Mouse (Mus musculus): ENCODE measurements around the gene 1700092M07Rik. TPM values are rescaled to one million over a fixed set of nuclear protein-coding genes. Genes with fewer than 3 reads are reported as not detected.
A peak's percentile ranks its signal among the peaks of the same experiment; 100 is the strongest.
"Not testable (repeated sequence)": the region's sequence is repeated elsewhere in the genome, so short reads cannot be mapped to it uniquely, and the experiment has no call there.

1700092M07Rik gene
- total RNA-seq, 2 experiments from 2014 or later = 0.94 to 1.5 TPM

DNA sequence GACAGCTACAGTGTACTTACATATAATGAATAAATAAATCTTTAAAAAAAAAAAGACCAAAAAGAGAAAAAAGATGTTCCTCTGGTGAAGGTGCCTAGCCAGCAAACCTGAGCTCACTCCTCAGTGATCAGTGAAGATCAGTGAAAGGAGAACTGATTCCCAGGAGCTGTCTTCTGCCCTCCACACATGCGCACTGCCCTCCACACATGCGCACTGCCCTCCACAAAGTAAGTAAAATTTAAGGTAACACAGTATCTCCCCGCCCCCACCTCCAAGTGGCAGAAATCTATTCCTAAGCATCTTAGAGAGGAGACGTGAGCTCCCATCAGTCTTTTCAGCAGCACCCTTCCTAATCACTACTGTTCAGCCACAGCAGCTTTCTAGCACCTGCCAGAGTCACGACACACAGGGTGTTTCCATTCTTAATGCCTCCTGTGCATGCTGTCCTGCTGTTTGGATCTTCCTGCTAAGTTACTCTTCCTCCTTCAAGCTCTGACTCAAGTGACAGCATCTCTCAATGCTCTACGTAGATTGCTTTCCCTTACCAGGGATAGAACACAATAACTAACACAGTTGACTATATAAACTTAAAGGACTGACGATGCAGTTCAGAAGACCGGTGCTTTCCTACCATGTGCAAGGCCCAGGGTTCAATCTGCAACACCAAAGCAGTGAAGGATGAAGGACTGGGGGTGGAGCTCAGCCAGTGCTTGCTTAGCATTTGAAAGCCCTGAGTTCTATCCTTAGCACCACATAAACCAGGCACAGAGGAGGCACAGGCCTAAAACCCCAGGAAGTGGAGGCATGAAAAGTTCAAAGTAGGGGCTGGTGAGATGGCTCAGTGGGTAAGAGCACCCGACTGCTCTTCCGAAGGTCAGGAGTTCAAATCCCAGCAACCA lies 24.4 kb upstream of the 1700092M07Rik start:
- DNase-seq (ENCODE audit: low spot score in 2 of 2) = no peak

DNA sequence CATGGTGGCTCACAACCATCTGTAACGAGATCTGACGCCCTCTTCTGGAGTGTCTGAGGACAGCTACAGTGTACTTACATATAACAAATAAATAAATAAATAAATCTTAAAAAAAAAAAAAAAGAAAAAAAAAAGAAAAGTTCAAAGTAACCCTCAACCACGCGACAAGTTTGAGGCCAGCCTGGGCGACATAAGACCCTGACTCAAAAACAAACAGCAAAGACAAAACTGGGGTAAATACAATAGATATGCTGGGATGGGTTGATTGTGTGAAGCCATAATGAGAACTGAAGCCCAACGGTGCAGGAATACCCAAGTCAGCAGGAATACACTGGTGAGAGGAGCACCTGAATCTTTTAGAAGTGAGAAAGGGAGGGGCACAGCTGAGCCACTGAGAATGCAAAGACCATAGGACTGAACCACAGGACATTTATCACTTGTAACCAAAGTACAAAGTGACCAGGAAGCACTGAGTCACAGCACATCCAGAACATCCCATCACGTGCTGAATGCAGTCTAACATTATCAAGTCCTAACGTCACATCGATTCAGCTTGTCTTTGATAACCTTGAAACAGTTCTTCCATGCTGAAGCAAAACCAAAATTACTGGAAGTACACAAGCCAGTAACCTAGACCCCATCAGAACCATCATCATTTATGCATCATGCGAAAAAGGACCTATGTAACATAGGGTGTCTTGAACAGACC lies 23.6 kb upstream of the 1700092M07Rik start:
- DNase-seq (ENCODE audit: low spot score in 2 of 2) = no peak

DNA sequence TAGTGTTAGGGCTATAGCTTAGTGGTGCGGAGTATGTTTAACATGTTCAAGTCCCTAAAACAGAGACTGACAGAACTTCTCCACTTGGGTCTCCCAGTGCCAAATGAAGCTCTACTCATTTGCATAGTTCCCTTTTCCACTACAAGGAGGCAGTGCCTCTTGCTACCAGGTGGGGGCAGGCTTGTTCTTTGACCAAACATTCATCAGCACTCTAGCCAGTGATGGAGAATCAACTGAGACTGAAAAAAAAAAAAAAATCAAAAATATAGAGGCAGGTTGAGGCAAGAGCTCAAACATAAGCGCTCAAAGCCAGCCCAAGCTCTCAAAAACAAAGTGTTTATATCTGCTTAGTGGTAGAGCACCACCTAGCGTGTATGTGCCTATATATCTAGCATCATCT lies 22.2 kb upstream of the 1700092M07Rik start:
- DNase-seq (ENCODE audit: low spot score in 2 of 2) = no peak

DNA sequence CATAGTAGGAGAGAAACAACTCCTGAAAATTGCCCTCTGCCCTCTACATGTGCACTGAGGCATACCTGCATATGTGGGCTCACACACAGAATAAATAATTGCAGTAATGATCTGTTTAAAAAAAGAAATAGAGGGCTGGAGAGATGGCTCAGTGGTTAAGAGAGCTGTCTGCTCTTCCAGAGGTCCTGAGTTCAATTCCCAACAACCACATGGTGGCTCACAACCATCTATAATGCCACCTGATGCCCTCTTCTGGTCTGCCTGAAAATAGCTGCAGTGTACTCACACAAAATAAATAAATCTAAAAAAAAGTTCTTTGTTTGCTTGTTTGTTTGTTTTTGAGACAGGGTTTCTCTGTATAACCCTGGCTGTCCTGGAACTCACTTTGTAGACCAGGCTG lies 21.5 kb upstream of the 1700092M07Rik start:
- DNase-seq (ENCODE audit: low spot score in 2 of 2) = not testable (repeated sequence)

DNA sequence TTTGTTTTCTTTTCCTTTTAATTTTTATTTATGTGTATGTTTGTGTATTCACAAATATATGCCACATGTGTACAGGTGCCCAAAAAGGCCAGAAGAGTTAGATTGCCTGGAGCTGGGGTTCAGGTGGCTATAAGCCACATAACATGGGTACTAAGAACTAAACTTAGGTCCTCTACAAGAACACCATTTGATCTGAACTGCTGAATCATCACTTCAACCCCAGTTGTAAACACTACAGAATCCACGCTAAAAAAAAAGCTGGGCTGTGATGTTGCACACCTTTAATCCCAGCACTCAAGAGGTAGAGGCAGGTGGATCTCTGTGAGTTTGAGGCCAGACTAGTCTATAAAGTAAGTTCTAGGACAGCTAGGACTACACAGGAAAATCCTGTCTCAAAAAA lies 19.1 kb upstream of the 1700092M07Rik start:
- DNase-seq (ENCODE audit: low spot score in 2 of 2) = no peak

DNA sequence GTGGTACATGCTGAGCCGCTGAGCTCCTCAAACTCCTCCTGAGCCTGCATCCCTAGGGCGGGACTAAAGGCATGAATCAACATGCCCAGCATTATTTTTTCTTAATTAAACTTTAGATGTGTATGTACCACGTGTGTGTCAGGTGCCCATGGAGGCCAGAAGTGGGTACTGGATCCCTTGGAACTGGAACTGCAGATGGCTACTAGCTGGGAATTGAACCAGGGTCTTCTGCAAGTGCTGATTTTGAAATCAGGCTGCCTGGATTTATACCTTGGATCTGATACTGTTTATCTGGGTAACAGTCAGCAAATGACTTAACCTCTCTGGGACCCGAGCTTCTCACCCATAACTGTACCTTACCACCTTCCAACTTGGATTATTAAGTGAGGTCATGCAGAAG lies 18.5 kb upstream of the 1700092M07Rik start:
- DNase-seq (ENCODE audit: low spot score in 2 of 2) = no peak

DNA sequence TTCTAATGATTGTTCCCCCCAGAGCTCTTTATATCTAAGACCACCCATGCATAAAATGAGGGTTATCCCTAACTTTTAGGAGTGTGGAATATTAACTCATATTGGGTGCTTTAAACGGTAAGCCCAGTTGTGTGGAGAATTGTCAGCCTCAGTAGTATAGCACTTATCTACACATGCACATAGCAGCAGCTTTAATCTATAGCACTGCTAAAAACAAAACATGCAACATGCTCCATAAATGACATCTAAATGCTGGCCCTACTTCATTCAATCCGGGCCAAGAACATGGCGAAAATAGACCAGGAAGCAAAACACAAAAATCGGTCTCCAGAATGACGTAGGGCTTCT lies 18.0 kb upstream of the 1700092M07Rik start:
- DNase-seq (ENCODE audit: low spot score in 2 of 2) = no peak

DNA sequence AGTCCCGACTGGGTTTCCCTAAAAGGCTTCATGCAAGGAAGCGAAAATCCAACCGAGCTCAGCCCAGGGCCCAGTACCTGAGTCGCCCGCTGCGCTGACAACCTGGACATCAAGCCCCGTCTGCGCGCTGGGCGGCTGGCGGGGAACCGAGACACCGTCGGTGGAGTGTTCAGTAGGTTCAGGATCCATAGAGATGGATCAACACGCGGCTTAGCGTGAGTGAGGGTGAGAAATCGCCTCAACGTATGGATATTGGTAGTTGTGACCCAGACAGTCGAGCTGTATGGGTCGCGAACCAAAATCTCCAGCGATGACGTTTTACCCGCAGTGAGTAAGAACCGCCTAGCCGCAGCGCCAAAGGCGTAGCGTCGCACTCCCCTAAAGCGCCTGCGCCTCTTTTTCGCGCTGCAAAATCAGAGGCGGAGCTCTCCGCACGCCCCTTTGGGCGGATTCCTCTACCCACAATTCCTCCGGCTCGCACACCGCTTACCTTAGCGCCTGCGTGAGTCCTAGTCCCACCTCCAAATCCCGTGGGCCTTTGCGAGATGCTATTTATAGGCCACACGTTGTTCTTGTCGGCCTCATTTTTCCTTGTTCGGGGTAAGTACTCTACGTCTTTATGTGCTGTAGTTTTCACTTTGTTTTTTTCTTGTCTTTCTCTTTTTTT lies 17.5 kb upstream of the 1700092M07Rik start, which contains the start of gene Slc3a2:
Slc3a2 (minus strand) TSS at position 463 of the 667 bp plus-strand sequence.
- peak; percentile 94 to 97 for DNase-seq (ENCODE audit: low spot score in 2 of 2)

DNA sequence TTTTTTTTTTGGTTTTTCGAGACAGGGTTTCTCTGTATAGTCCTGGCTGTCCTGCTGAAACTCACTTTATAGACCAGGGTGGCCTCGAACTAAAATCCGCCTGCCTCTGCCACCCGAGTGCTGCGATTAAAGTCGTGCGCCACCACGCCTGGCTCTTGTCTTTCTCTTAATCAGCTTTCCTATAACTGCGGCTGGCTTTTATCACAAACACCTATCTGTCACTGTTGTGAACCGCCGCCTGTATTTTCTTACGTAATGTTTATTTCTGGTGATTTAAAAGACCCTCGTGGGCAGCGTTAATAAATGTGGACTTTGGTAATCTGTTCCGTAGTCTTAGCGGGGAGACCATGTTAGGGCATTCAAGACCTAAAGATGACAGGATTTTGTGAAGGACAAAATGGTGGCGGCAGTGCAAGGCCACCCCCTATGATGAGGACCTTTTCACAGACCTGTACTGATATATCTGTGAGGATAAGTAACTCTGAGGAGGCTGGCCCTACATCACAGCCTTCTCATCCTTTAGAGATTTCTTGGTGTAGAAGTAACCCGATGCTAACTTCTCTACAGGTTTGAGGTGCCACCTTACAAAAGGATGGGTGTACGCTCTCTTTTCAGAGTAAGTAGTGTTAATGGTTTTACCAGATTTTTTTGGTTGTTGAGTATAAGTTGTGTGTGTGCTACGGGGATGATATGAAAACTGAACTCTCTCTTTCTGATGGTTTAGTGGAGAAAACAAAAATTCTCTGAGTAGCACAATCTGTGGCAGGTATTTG lies 16.8 kb upstream of the 1700092M07Rik start:
- no peak for DNase-seq (ENCODE audit: low spot score in 2 of 2)

DNA sequence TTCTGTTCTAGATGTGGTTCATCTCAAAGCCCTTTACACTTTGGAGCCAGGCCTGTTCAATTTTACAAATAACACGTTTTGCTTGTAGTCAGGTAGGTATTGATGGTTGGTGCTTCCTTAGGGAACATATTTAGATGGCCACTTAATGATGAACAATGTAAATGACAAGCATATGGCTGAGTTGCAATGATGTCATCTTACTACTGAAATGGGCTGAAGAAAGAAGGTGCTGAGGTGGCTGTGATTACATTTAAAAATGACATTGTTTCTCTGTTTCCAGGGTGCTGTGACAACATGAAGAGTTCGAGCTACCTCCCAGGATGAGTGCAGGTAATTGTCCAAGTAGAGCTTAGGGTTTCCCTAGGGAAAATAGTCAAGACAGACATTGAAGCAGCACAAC lies 16.1 kb upstream of the 1700092M07Rik start:
- no peak for DNase-seq (ENCODE audit: low spot score in 2 of 2)

DNA sequence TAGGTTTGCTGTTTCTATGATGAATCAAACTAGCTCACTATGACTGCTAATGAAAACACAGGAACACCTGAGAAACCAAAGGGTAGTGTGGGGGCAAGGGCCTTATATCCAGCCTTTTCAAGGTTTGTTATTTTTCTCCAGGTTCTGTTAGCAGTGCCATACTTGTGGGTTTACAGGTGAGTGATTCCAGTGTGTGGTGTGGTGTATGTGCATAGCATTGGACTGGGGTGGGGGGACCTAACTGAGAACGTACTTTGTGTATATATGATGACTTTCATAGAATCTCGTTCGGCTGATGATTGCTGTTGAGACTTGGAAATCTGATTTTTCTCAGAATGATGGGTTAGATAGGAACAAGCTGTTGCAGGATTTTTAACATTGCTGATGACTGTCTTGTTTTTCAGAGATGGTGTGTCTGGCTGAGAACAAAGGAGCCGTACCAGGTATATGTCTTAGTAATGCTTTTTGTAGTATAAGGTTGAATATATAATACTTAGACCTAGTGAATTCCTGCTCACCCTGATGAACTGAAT lies 15.4 kb upstream of the 1700092M07Rik start:
- DNase-seq (ENCODE audit: low spot score in 2 of 2) = no peak

DNA sequence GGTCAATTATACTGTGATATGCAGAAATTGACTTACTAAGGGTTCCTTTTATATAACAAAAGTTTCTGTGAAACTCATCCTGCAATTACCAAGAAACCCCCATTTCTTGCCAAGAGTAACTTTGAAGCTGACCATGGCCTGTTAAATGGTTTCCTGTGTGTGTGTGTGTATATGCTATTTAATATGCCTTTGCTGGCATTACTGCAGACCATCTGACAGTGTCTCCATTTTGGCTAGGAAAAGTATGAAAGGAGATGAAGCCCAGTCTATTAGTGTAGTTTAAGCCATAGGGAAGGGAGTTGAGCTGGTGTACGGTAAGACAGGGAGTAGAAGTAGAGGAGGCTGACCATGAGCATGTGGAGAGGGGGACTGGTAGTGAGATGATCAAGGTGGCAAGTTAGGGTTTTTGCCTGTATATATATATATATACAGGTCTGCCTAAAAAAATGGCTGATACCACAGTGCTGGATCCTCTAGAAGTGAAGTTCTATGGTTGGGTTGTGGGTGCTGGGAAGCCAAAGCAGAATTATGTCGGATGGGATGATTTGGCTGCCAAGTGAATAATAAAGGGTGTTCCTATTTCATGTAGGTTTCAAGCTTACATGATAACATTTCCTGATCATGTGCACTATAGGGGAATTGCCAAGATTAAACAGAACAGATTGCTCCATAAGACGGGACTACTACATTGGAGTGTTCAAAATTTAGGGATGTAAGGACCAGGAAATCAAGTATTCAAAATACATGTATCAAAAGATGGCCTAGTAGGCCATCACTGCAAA lies 13.7 kb upstream of the 1700092M07Rik start:
- DNase-seq (ENCODE audit: low spot score in 2 of 2) = no peak

DNA sequence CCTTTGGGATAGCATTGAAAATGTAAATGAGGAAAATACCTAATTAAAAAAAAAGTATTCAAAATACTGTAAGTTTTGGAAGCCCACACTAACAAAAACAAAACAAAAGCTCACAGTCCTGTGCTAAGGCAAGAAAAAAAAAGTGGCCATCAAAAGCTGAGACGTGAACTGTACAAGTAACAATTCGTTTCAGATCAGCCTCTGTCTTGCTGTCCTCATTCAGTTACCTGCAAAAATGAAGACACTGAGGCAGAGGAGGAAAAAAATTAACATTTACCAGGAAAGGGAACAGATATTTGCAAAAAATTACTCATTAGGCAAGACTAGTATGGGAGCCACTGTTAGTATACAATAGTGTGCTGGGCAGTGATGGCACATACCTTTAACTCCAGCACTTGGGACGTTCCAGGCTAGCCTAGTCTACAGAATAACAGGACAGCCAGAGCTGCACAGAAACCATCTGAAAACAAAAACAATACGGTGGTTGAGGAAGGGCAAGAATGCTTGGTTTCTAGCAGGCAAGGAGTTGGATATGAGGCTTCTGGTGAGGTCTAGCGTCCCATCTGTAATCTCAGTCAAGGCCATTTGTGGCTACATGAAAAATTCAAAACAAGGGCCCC lies 12.9 kb upstream of the 1700092M07Rik start:
- DNase-seq (ENCODE audit: low spot score in 2 of 2) = no peak

DNA sequence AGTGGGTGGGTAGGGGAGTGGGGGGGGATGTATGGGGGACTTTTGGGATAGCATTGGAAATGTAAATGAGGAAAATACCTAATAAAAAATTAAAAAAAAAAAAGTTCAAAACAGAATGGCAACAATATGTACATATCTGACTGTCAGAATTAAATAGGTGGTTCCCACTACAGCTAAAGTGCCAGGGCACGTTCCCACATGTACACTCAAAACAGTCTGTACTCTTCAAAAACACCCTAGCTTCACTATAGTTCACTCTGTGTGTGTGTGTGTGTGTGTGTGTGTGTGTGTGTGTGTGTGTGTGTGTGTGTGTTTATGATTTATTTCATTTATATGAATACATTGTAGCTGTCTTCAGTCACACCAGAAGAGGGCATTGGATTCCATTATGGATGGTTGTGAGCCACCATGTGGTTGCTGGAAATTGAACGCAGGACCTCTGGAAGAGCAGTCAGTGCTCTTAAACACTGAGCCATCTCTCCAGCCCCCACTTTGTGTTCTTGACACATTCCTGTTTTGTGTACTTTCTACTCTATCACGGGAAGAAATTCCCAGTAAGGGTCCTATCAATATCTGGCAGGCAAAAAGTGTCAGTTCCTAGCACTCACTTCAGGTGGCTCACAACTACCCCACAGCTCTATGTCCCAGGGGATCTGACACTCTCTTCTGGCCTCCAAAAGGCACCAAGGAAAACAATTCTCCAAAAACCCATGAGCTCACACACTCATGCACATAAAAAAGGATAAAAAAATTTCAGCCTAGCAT lies 12.0 kb upstream of the 1700092M07Rik start:
- DNase-seq (ENCODE audit: low spot score in 2 of 2) = not testable (repeated sequence)

DNA sequence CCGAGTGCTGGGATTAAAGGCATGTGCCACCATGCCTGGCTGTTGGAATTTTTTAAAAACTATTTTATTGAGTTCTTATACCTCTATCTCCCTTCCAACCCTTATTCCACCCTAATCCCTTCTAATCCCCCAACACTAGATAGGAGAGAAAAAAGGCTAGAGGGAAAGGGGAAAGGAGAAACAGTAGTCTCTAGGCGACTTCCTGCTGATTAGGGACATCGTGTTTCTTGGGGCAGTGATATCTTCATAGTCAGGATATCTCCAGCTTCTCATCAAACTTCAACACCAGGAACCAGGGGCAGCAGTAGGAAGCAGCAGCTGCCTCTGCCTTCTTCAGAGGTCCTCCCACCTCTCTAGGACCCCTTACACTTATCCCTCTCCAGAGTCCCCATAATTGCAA lies 6.2 kb upstream of the 1700092M07Rik start:
- DNase-seq (ENCODE audit: low spot score in 2 of 2) = no peak

DNA sequence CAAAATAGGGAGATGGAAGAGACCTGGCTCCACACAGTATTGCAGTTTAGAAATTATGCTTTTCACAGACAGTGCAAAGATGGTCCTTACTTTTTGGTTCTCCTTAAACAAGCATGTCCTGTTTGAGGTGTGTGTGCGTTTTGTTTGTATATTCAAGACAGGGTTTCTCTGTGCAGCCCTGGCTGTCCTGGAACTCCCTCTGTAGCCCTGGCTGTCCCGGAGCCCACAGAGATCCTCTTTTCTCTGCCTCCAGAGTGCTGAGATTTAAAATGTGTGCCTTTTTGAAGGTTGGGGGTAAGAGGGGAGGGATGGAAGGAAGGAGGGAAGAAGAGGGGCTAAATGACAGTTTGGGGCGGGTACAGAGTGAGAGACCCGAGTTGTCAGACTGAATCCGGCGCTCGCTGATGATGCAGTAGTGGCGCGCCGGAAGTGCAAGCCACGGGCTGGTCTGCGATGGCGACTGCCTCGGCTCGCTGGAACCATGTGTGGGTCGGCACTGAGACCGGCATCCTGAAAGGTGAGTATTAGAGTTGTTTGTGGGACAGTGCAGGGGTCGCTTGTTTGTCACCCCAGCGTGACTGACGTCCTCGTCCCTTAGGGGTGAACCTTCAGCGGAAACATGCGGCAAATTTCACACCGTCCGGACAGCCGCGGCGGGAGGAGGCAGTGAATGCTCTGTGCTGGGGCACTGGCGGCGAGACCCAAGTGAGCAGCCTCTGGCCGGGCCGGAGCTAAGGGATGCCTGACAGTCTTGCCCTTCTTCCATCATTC lies 4.9 kb upstream of the 1700092M07Rik start, which contains the start of gene Wdr74:
Wdr74 (plus strand) TSS at position 439 of the 771 bp plus-strand sequence.
- peak; percentile 95 for DNase-seq (ENCODE audit: low spot score in 2 of 2)

DNA sequence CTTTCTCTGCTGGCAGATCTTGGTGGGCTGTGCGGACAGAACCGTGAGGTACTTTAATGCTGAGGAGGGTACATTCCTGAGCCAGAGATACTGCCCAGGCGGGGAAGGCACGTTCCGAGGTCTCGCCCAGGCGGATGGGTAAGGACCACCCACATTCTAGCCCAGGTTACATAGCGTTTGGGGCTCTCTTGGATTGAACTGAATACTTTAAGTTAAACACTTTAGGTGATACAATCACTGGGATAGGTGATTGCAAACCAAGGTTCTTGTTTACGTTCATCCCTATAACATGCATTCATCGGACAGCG lies 4.4 kb upstream of the 1700092M07Rik start:
- DNase-seq (ENCODE audit: low spot score in 2 of 2) = no peak

DNA sequence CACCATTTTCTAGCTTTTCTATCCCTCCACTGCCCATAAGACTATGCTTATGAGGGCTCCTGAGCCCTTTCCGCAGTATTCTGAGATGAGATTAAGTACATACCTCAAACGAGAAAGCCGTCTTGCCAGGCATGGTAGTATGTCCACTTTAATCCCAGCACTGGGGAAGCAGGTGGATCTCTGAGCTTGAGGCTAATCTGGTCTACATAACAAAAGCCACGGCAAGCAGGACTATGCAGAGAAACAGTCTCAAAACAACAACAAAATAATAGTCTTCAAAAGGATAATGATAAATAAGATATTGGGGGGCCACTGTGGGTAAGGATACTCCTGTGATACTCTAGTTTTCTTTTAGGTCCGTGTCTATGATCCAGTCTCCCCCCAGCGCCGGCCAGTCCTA lies 1.6 kb upstream of the 1700092M07Rik start:
- DNase-seq (ENCODE audit: low spot score in 2 of 2) = no peak

Data from left cerebral cortex, adult 18-20 months (tissue).